Mouse (Mus musculus) kidney, embryonic 14.5 days (tissue): ENCODE measurements around the gene Grm4. TPM values are rescaled to one million over a fixed set of nuclear protein-coding genes. Genes with fewer than 3 reads are reported as not detected.
A peak's percentile ranks its signal among the peaks of the same experiment; 100 is the strongest.

ENCODE experiments used
- ATAC-seq: fragments of 200-750 bp; cut with Nextera tagmentation; 2 replicates; pipeline ENCODE4 v1.8.0; 2017; ENCODE audit warnings: moderate number of reproducible peaks, mild to moderate bottlenecking, moderate TSS enrichment, moderate library complexity; ENCODE audit not compliant: low FRiP score, low TSS enrichment
- H3K27ac ChIP-seq: fragments of 300-500 bp; sonication (generic); 2 replicates; pipeline ENCODE4 v1.5.1; 2014; ENCODE audit warnings: low read depth, mild to moderate bottlenecking, low read length, moderate library complexity, mixed read lengths
- H3K27me3 ChIP-seq: fragments of 300-500 bp; sonication (generic); 2 replicates; pipeline ENCODE4 v1.6.1; 2014; ENCODE audit warnings: mild to moderate bottlenecking, low read length; ENCODE audit not compliant: control insufficient read depth, insufficient read depth
- H3K36me3 ChIP-seq: fragments of 300-500 bp; sonication (generic); 2 replicates; pipeline ENCODE4 v1.6.1; 2014; ENCODE audit warnings: low read length, mixed read lengths; ENCODE audit not compliant: control insufficient read depth, insufficient read depth
- H3K4me1 ChIP-seq: fragments of 300-500 bp; sonication (generic); 2 replicates; pipeline ENCODE4 v1.6.1; 2014; ENCODE audit warnings: low read length, mixed read lengths; ENCODE audit not compliant: control insufficient read depth, insufficient read depth
- H3K4me2 ChIP-seq: fragments of 300-500 bp; sonication (generic); replicated peaks from 2 replicates; pipeline ENCODE4 v1.6.1; 2014; ENCODE audit warnings: low read depth, mild to moderate bottlenecking, low read length
- H3K4me3 ChIP-seq: fragments of 300-500 bp; sonication (generic); 2 replicates; pipeline ENCODE4 v1.5.1; 2014; ENCODE audit warnings: mild to moderate bottlenecking, low read length
- H3K9ac ChIP-seq: fragments of 300-500 bp; sonication (generic); 2 replicates; pipeline ENCODE4 v1.6.1; 2014; ENCODE audit warnings: low read depth, mild to moderate bottlenecking, low read length, moderate library complexity
- H3K9me3 ChIP-seq: fragments of 300-500 bp; sonication (generic); 2 replicates; pipeline ENCODE4 v1.6.1; 2016; ENCODE audit warnings: low read length; ENCODE audit not compliant: control insufficient read depth
- WGBS: fragments of 180-500 bp; shearing (Covaris S2); extraction: QIAGEN DNeasy Blood & Tissue Kit; methylation state at CpG from one replicate; pipeline ENCODE4 v1.1.7; 2014; 5-methylcytosine and 5-hydroxymethylcytosine counted together
- polyA plus RNA-seq: library from polyadenylated mRNA; unstranded; fragments of >200 nt; fragmentation: Nextera tagmentation; extraction: Ambion mirVana; gene quantifications from 2 replicates; pipeline ENCODE4 v1.2.1, GENCODE M21; 2014

The Grm4 gene
- polyA plus RNA-seq, 1 experiment from 2014 or later: 1.6 TPM

DNA sequence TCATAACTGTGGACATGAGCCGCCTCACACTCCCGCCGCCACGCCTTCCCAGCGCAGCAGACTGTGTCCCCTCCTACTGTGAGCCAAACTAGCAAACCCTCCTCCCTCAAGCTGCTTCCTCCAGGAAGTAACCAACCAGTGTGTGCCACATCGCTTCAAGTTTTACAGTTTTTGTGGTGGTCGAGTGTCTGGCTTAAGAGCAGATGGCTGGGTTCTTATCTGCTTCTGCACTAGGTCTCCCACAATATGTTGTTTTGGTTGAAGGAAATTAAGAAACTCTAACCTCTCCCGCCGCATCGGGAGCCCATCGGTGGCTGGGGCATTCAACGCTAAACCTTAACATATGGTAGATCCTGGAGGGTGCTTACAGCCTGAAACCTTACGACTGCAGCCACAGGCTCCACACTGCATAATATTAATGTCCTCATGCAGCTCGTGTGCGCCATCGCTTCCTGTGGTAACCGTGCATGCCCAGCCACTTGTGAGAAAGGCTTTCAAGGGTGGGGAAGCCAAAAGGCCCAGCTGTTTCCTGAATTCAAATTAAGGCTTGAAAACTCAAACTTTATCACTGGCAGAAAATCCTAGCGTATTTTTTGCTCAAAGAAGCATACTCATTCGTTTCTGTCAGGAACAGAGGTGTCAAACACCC lies 115.7 kb downstream of the Grm4 start:
- H3K9me3 ChIP-seq: 0 out of 2 replicates have a peak, but pooled peaks cover 2% of the 10 kb centered on the region
- no peak for ATAC-seq
- H3K9ac ChIP-seq: no peak overlapping the region
- H3K4me3 ChIP-seq: no peak overlapping the region
- no peaks in the 10 kb centered on the region for H3K36me3 ChIP-seq
- H3K27me3 ChIP-seq: no peaks in the 10 kb centered on the region
- 90% methylated on average over 19 of the region's 19 CpGs for WGBS
- no peak overlapping the region for H3K4me2 ChIP-seq
- no peaks in the 10 kb centered on the region for H3K4me1 ChIP-seq
- no peak overlapping the region for H3K27ac ChIP-seq

DNA sequence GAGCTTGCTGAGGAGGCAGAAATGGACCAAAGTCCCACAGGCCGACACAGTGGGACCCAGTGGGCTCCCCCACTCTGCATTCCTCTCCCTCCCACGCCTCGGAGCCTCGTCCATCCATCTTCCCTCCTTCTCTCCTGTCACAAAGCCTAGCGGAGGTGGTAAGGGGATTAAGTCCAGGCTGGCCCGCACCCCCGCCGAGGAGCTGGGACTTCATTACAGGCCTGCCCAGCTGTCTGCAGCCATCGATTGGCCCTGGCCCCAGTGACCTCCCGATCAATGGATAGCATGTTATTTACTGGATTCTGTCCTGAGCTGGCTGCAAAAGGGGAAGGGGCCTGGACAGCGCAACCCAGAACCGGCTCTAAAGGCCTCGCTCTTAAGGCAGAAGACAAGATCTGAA lies 120.0 kb downstream of the Grm4 start:
- no peaks in the 10 kb centered on the region for H3K27me3 ChIP-seq
- H3K36me3 ChIP-seq: no peaks in the 10 kb centered on the region
- no peak for ATAC-seq
- H3K9ac ChIP-seq: no peak overlapping the region
- 37% methylated on average over 13 of the region's 13 CpGs for WGBS
- H3K4me2 ChIP-seq: no peak overlapping the region
- no peak overlapping the region for H3K4me3 ChIP-seq
- 0 out of 2 replicates have a peak, but pooled peaks cover 3% of the 10 kb centered on the region for H3K9me3 ChIP-seq
- H3K27ac ChIP-seq: no peak overlapping the region
- no peaks in the 10 kb centered on the region for H3K4me1 ChIP-seq

DNA sequence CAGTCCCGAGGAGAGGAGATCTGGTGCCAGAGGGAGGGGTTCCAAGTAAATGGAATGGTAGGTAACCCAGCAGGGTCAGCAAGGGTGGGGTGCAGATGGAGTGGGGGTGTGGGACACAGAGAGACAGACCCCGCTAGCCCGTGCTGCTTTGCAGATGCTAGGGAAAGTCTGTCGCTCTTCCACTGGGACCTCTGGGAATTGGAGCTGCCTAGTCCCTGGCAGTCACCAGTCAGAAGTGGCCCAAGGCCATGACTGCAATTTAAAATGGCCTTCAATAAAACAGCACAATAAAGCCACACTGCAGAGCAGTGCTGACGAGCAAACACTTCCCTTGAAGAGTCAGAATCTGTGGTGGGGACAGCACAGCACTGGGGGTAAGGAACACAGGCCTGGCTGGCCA lies 127.3 kb downstream of the Grm4 start:
- no peaks in the 10 kb centered on the region for H3K4me1 ChIP-seq
- H3K36me3 ChIP-seq: no peaks in the 10 kb centered on the region
- 70% methylated on average over 5 of the region's 5 CpGs for WGBS
- H3K27me3 ChIP-seq: no peaks in the 10 kb centered on the region
- H3K4me2 ChIP-seq: no peak overlapping the region
- H3K27ac ChIP-seq: no peak overlapping the region
- H3K4me3 ChIP-seq: no peak overlapping the region
- no peaks in the 10 kb centered on the region for H3K9me3 ChIP-seq
- no peak overlapping the region for H3K9ac ChIP-seq
- ATAC-seq: no peak

DNA sequence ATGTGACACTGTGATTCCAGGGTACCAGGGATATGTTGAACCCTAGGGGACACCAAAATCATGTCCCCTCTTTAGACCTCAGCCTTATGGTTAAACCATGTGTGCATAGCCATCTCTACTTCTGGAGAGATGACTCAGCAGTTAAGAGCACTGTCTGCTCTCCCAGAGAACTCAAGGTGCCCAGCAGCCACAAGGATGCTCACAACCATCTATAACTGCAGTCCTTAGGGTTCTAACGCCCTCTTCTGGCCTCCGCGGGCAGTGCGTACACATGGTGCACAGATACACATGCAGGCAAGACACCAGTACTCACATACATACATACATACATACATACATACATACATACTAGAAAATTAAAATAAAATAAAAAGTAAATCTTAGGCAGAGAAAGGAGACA lies 127.8 kb downstream of the Grm4 start:
- ATAC-seq: no peak
- no peak overlapping the region for H3K4me2 ChIP-seq
- H3K27ac ChIP-seq: no peak overlapping the region
- no peaks in the 10 kb centered on the region for H3K9me3 ChIP-seq
- no peaks in the 10 kb centered on the region for H3K36me3 ChIP-seq
- H3K4me3 ChIP-seq: no peak overlapping the region
- H3K27me3 ChIP-seq: no peaks in the 10 kb centered on the region
- no peaks in the 10 kb centered on the region for H3K4me1 ChIP-seq
- H3K9ac ChIP-seq: no peak overlapping the region
- 90% methylated on average over 4 of the region's 4 CpGs for whole genome bisulfite sequencing

DNA sequence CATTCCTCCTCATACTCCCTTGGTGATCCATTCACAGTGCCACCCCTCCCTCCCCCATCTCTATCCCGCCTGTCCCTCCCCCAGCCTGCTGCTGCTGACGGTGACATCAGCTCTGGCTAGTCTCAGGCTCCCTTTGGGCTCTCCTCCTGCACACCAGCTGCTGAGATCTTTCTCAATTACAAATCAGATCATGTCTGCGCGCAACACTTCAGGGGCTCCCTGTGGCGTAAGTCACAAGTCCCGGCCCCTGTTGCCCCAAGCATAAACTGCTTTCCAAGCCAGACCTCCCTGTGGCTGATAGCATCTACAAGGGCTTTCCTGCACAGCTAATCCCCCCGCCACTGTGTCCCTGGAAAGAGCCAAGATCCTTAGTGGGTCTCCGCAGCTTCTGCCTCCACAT lies 128.3 kb downstream of the Grm4 start:
- H3K9me3 ChIP-seq: no peaks in the 10 kb centered on the region
- ATAC-seq: no peak
- WGBS: 59% methylated on average over 8 of the region's 8 CpGs

DNA sequence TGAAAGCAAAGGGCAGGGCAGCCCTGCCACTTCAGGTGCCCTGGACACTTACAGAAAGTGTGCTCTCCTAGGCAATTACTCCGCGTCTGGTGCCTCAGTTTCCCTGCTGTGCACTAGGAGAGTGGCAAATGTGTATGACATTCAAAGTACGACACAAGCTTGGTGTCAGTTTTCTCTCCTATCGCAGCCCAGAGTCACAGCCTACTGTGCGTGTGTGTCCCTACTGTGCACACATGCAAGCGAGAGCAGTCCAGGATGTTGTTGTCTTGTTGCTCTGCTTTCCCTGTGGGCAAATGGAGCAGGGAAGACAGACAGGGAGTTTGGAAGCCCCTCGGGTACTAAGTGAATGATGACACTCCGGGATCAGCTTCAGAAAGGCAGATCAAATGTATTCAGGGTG lies 131.2 kb downstream of the Grm4 start:
- H3K4me3 ChIP-seq: no peak overlapping the region
- no peaks in the 10 kb centered on the region for H3K9me3 ChIP-seq
- no peak overlapping the region for H3K27ac ChIP-seq
- H3K4me2 ChIP-seq: no peak overlapping the region
- no peaks in the 10 kb centered on the region for H3K36me3 ChIP-seq
- no peak for ATAC-seq
- H3K27me3 ChIP-seq: no peaks in the 10 kb centered on the region
- WGBS: 89% methylated on average over 8 of the region's 8 CpGs
- H3K4me1 ChIP-seq: peaks cover 7% of the 10 kb centered on the region
- no peak overlapping the region for H3K9ac ChIP-seq

More for the DNA sequence above, 128.3 kb downstream of the Grm4 start:
- Histone ChIP-seq H3K36me3 (no peaks in the 10 kb centered on the region), H3K4me2 (no peak overlapping the region), H3K4me1 (no peaks in the 10 kb centered on the region), H3K27me3 (no peaks in the 10 kb centered on the region), H3K4me3 (no peak overlapping the region), H3K27ac (no peak overlapping the region), H3K9ac (no peak overlapping the region)

DNA sequence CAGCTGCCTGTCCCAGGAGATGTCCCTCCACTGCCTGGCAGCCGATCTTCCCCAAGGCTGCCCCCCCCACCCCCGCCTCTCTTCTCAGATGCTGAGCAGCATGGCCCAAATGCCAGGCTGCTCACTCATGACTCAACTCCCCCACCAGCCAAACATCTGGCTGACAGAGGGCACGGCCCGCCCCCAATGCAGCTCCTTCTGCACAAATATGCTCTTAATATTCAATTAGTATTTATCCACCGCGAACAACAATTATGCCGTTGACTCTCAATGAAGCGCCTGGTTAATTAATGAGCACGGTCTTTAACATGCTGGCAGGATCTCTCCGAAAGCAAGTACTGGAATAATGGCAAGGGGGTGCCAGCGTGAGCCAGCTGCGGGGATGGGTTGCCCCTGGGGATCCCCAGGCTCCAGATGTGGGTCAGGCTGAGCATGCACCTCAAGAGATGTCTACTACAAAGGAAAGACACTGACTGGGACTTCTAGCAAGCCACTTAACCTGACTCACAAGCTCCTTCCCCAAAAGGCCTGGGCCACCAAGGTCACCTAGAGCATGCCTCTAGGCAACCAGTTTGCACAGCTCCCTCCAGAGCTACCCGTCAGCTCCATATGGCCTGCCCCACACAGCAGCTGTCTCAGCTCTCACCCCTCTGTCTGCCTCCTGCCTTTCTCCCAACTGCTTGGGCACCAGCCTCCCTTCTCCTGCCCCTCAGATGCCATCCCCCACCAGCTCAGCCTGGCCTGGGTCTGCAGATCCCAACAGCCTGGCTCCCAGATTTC lies 131.8 kb downstream of the Grm4 start:
- H3K4me2 ChIP-seq: no peak overlapping the region
- H3K9me3 ChIP-seq: no peaks in the 10 kb centered on the region
- H3K9ac ChIP-seq: no peak overlapping the region
- no peak for ATAC-seq
- no peaks in the 10 kb centered on the region for H3K27me3 ChIP-seq
- H3K4me3 ChIP-seq: no peak overlapping the region
- H3K27ac ChIP-seq: no peak overlapping the region
- H3K4me1 ChIP-seq: peaks cover 7% of the 10 kb centered on the region
- WGBS: 86% methylated on average over 13 of the region's 13 CpGs
- H3K36me3 ChIP-seq: no peaks in the 10 kb centered on the region

DNA sequence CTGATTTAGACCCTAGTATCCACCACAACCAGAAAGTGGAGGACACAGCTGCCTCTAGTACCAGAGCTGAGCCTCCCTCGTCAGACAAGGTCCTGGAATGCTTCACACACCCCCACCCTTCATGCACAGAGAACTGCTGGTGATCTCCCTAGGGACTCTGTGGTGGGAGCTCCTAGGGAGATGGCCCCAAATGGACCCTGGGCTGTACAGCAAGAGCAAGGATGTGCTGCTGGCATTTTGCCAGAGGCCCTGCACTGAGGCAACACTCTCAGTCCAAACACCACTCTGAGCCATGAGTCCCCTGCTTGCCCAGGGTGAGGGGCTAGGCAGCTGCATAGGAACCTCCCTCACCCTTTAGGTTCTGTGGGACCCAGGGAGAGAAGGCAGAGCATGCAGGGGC lies 134.8 kb downstream of the Grm4 start:
- Histone ChIP-seq H3K36me3 (no peaks in the 10 kb centered on the region), H3K27ac (no peak overlapping the region), H3K4me3 (no peak overlapping the region), H3K9ac (no peak overlapping the region), H3K27me3 (no peaks in the 10 kb centered on the region), H3K4me2 (no peak overlapping the region), H3K9me3 (no peaks in the 10 kb centered on the region), H3K4me1 (peaks cover 7% of the 10 kb centered on the region)
- 0 out of 2 replicates have a peak, but pooled peaks have one; percentile 54 for ATAC-seq
- WGBS: 59% methylated on average over 1 of the region's 1 CpGs

DNA sequence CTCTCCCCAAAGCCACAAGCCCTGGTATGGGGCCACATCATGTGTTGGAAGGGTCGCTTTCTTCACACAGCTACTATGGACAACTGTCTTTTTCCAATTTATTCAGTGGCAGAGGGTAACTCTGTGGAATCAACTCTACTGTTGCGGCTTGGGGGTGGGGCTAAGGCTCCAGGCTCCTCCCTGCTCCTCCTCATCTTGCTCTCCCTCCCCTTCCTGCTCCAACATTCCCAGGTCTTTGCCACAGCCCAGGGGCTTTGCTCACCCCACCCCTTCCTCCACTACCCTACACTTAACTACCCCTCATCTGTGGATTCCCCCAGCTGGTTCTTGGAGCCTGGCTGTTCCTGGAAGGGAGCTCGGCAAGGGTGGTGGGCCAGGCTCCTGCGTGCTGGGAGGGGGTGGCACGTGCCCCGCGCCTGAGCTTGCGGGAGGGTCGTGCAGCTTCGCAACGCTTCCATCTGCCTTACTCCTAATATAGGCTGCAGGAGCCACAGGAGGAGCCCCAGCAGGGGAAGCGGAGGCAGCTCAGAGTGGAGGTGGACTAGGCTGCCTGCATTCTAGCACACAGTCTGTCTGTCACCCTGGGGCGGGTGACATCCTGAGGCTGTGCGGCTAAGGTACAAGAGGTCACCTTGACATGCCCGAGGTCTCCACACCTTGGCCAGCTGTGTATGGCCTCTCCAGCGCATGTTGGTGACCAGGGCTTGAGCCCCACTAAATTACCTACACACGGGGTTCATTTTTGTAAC lies 135.5 kb downstream of the Grm4 start:
- Histone ChIP-seq H3K4me3 (no peak overlapping the region), H3K36me3 (no peaks in the 10 kb centered on the region), H3K9ac (no peak overlapping the region), H3K27me3 (no peaks in the 10 kb centered on the region), H3K4me1 (peaks cover 7% of the 10 kb centered on the region), H3K27ac (no peak overlapping the region), H3K4me2 (peak overlapping the region; percentile 22), H3K9me3 (no peaks in the 10 kb centered on the region)
- no peak for ATAC-seq
- WGBS: 40% methylated on average over 17 of the region's 17 CpGs
